Mouse (Mus musculus) T-helper 2 cell (primary cell): Measurements from ENCODE around the gene Phc2.
"Not testable (repeated sequence)": the region's sequence is repeated elsewhere in the genome, so short reads cannot be mapped to it uniquely, and the experiment has no call there.

ENCODE experiments used
- in situ Hi-C: fragments of 300-600 bp; cut with MboI, MseI; formaldehyde crosslinking; loops from one replicate; pipeline ENCODE4 v1.15.1; 2025; ENCODE audit warnings: high pct_unique_total_duplicates

Phc2 gene

GRCm38 (mm10) chr4:128645896-128646295 is 8.6 kb upstream of the Phc2 start:
- in situ Hi-C loops = no loop called here

DNA sequence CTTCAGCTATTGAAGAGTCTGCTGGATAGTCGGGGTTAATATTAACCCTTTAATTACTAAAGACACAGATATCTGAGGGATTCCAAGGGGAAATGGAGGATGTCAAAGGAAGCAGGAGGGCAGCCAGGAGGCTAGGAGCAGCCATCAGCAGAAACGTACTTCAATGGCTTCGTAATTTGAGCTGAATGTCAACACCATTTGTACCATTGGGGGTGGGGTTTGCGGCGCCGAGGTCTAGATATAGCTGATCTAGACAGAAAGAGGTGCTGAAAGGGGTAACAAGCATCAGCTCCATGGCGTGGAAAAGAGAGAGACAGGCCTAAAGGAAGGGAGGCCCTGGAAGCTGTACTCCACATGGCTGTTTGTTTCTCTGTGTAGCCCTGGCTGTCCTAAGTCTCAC is 7.7 kb upstream of the Phc2 start:
- in situ Hi-C loops = no loop called here

DNA sequence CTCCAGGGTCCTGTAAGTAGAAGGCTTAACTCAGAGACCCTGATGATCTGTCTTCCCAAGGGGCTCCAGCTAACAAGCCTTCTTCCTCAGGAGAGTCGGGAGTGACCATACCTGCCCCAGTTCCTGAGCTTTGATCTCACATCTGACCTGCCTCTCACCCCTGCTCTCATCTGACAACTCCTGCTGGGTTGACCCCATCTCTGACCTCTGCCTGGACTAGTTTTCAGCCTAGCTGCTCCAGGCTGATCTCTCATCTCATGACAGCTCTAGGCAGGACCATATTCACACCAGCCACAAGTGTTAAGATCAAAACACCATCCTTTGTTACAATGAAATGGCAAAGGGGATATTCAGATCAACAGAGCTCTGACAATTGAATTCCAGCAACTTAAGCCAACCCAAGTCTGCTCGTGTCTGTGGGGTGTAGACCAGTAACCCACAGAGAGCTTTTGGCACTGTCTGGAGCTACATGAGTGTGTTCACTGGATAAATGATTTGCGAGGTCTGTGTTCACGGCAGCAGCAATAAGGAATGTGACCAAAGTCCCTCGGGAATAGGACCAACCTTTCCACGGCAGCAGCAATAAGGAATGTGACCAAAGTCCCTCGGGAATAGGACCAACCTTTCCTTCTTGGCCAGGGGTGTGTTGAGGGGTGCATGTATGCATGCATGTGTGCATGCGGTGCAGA is 5.8 kb upstream of the Phc2 start:
- in situ Hi-C loops = no loop called here

DNA sequence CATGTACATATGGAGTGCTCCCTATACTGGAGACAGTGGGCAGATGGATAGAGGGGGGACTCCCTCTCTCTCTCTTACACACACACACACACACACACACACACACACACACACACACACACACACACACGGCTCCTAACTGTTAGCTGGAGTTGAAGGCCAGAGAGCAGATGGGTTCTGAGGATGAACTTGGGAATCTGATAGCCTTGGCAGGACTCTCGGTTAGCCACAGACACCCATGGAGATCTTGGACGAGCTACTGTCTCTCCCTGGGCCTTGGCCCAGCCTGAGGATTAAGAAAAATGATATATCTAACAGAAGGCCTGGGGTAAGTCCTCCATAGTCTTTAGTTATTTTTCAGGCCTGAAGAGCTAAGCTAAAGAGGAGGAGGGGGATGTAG is 3.0 kb upstream of the Phc2 start:
- in situ Hi-C loops = no loop called here

- in situ Hi-C loops = no loop called here
Observed at GRCm38 (mm10) chr4:128652584-128653298, 1.8 kb upstream of the Phc2 start.

DNA sequence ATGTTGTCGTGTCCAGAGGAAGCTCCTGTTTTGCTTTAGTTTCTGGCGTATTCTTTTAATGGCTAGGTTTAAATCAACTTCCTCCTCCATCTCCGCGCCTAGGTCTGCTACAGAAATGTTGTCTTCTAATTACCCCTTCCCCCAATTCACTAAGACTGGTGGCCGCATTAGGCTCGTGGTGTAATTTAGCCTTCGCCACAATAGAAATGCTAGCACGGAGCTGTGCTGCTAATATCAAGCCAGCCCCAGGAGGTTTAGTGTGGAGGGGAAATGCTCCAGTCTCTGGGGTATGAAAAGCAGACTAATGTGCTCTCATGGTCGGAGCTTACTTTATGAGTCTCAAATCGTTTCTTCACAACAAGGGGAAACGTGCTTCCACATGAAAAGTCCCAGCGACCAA is 944 bp downstream of the Phc2 start:
- in situ Hi-C loops = no loop called here

GRCm38 (mm10) chr4:128660196-128660595 is 5.7 kb downstream of the Phc2 start:
- in situ Hi-C loops = no loop called here

GRCm38 (mm10) chr4:128661063-128661462 is 6.6 kb downstream of the Phc2 start:
- in situ Hi-C loops = no loop called here

- in situ Hi-C loops = no loop called here
Observed at GRCm38 (mm10) chr4:128664002-128664401, 9.5 kb downstream of the Phc2 start.

GRCm38 (mm10) chr4:128666362-128666761 is 11.9 kb downstream of the Phc2 start:
- in situ Hi-C loops = not testable (repeated sequence)

- in situ Hi-C loops = not testable (repeated sequence)
Observed at GRCm38 (mm10) chr4:128667195-128667594, 12.7 kb downstream of the Phc2 start.

DNA sequence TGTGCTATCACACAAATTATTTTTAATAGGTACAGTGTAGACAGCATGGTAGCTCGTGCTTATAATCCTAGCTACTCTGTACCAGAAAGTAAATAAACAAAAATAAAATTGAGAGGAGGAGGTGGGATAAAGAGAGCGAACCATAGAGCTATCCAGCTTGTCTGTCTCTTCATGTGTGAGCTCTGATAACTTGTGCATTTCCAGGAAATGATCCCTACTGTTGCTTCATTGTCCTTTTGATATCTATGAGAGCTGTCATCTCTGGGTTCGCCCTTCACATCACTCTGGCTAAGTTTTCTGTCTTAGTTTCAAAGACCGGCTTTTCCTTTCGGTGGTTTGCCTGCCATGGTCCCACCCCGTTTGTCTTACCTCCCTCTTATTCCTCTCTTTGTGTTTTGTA is 14.7 kb downstream of the Phc2 start:
- in situ Hi-C loops = no loop called here

- in situ Hi-C loops = no loop called here
Observed at GRCm38 (mm10) chr4:128670566-128671191, 16.2 kb downstream of the Phc2 start.

DNA sequence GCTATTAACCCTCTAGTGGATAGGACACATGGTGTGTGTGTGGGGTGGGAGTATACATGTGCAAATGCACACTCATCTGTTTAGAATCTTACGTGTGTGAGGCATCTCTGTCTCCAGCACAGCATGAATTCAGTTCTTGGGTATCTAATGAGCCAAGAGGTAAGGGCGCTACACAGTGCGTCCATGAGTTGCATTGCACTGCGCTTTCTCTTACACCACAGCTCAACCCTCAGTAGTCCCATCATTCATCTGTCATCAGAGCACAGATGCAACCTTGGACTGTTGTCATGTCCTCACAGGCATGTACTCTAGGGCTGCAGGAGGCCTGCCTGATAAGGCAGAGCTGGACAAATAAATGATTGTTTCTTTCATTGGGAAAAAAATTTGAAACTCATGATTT is 18.0 kb downstream of the Phc2 start:
- in situ Hi-C loops = no loop called here

DNA sequence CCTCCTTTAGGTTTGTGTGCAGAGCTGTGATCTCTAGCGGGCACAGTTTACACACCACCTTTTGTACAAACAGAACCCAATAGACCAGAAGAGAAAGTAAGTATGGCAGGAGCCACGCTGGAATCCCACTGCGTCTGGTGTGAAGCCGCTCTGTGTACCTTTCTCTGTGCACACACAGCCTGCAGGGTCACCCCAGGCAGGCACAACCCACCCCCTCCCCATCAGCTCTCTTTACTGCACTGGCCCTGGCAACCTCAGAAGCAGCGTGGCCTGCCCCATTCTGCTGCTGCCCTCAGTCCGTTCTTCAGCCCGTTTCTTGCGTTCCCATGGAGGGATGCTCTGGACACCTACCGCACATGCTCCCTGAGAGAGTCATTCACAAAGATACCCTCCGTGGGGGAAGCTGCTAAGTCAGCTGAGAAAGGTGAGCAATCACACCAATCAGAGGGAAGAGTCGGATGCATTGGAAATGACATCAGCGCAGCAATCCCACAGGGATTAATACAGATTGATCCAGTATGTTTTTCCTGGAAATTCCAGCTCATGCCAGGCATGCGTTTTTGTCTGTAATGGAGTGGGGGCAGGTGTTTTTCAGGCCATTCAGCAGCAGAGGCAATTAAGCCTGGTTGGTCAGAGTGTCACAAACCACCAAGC is 24.2 kb downstream of the Phc2 start:
- in situ Hi-C loops = no loop called here

- in situ Hi-C loops = no loop called here
Observed at GRCm38 (mm10) chr4:128681126-128681525, 26.6 kb downstream of the Phc2 start.

- in situ Hi-C loops = no loop called here
Observed at GRCm38 (mm10) chr4:128682281-128682680, 27.8 kb downstream of the Phc2 start.

- in situ Hi-C loops = no loop called here
Observed at GRCm38 (mm10) chr4:128683706-128684105, 29.2 kb downstream of the Phc2 start.

DNA sequence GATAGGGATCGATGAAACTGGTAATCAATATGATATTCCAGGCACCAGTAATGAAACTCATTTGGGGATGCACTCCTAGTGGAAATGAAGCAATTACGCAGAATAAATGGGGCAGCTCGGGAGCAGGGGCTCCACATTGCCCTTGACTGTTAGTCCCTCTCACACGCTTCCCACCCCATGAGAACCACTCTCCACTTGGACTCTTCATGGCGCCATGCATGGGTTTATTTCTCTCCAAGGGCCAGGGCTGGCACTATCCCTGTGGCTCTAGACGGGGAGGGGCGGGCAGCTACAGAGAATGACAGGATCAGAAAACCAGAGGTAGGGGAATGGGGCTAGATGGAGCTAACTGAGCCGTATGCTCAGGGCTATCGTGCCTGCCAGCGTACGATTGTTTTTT is 29.6 kb downstream of the Phc2 start:
- in situ Hi-C loops = no loop called here

- in situ Hi-C loops = no loop called here
Observed at GRCm38 (mm10) chr4:128688513-128688913, 34.0 kb downstream of the Phc2 start.

DNA sequence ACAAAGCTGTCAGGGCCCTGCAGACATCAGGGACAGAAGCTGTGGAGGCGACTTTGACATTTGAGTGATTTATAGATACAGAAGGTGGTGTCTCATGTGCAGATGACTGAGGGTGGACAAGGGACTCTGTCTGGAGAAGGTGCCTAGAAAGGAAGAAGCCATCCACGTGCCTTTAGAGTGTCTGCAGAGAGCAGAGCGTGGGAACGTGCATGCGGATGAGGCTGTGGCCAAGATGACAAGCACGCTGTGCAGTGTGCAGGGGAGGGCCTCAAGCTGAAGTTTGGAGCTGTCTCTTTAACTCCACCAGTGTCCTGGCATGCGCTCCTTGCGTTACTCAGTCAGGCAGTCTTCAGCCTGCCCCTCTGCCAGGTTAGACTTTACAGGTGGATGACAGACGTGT is 34.5 kb downstream of the Phc2 start:
- in situ Hi-C loops = no loop called here

DNA sequence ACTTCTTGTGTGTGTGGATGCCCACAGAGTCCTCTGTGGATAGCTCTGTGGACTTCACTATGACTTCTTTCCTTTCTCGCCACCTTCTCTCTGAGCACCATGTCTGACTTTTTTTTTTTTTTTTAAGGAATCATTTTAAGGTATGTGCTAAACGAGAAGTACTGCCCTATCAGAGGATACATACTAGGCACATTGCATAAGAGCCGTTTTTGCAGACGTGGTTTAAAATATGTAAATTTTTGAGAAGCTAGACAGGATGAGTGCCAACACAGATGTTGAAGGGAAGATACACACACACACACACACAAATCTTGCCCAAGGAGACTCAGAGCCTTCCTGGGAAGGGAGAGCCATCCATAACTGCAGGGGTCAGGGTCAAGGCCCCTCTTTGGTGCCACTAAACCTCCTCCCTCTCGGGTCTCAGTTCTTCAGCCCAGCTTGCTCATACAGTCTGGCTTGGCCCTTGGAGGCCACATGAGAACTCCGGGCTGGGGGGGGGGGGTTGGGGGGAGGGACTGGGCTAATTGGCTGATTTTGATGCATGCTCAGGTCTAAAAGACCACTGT is 35.3 kb downstream of the Phc2 start:
- in situ Hi-C loops = no loop called here
